Mouse (Mus musculus): ENCODE measurements at regions not wholly inside any gene's neighbourhood (a gene's known extent, or its start where the extent isn't known, plus 50 kb on each side); places are given as distances from the start of the nearest gene placed in this dataset.
A peak's percentile ranks its signal among the peaks of the same experiment; 100 is the strongest.

DNA sequence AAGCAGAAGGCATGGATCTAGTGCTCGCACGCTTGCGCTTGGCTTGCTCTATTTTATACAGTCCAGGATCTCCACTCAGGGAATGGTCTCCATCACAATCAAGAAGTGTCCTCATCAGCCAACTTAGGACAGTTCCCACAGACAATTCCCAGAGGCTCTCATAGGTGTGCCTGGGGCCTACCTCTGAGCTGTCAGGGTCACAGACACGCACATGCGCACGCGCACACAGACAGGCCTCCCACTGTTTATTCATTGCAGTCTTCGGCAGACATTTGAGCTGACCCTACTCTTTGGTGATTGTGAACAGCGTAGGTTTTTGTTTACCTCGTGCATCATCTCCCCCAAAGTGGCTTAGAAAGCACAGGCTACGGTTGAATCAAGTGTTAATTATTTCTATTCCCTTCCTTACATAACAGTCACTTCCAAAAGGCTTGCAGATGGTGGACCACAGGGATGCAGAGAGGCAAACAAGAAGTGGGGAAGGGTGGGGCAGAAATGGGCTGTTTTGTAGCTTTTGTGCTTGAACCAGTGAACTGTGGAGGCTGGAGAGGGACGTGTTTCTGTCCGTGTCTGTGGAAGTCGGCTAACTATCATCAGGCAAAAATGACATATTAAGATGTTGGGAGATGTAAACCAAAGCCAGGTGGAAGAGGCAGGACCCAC lies 53.5 kb upstream of the Smg1 start:
- Histone ChIP-seq H3K4me1 (ENCODE audit: insufficient read depth) (no peaks in the 10 kb centered on the region), H3K27me3 (ENCODE audit: insufficient read depth, low read length) (no peaks in the 10 kb centered on the region), H3K27ac (ENCODE audit: low read depth) (no peak overlapping the region), H3K9ac (replicated peaks) (no peak overlapping the region), H3K36me3 (replicated peaks; ENCODE audit: insufficient read depth, low read length) (no peaks in the 10 kb centered on the region), H3K4me2 (ENCODE audit: low read depth, low read length) (peak overlapping the region; percentile 7; the same call in 1 of the 2 replicates), H3K4me3 (ENCODE audit: low read depth, low read length) (no peak overlapping the region), H3K9me3 (ENCODE audit: low read length) (peaks cover 5% of the 10 kb centered on the region; the same call in 1 of the 2 replicates)
- 79% methylated on average over 14 of the region's 14 CpGs for WGBS (ENCODE audit: insufficient replicate concordance)
- ATAC-seq (no peak), DNase-seq (no peak)
- no peak for TF ChIP-seq EP300 (IDR thresholded peaks at IDR 0.05; ENCODE audit: low read depth)
- no peak for TF ChIP-seq CTCF (IDR thresholded peaks at IDR 0.05; ENCODE audit: low read depth)

- WGBS (ENCODE audit: insufficient replicate concordance), result 66% methylated on average over 6 of the region's 6 CpGs
- Histone ChIP-seq H3K27me3 (ENCODE audit: insufficient read depth, low read length) (no peaks in the 10 kb centered on the region), H3K4me3 (ENCODE audit: low read depth, low read length) (no peak overlapping the region), H3K4me2 (ENCODE audit: low read depth, low read length) (no peak overlapping the region), H3K27ac (ENCODE audit: low read depth) (no peak overlapping the region), H3K9me3 (ENCODE audit: low read length) (peaks cover 5% of the 10 kb centered on the region; the same call in 1 of the 2 replicates), H3K9ac (replicated peaks) (no peak overlapping the region), H3K36me3 (replicated peaks; ENCODE audit: insufficient read depth, low read length) (no peaks in the 10 kb centered on the region), H3K4me1 (ENCODE audit: insufficient read depth) (no peaks in the 10 kb centered on the region)
- ATAC-seq (no peak), DNase-seq (no peak)
- TF ChIP-seq EP300 (IDR thresholded peaks at IDR 0.05; ENCODE audit: low read depth) (no peak), CTCF (IDR thresholded peaks at IDR 0.05; ENCODE audit: low read depth) (no peak)
These were observed 52.4 kb upstream of the Smg1 start for GRCm38 (mm10) chr7:118295855-118296254.

DNA sequence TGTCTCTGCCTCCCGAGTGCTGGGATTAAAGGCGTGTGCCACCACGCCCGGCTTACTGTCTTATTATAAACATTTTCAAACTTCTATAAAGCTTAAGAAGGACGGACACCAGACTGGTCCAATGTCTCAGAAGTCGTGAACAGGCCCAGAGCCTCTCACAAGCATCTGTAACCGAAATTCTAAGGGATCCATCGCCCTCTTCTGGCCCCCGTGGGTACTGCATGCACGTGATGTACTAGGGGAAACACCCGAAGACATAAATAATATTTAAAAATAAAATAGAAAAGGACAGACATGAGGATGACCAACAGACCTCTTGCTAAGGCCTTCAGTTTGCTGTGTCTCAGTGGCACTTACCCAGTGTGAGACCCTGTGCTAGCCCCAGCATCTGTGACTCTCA lies 51.8 kb upstream of the Smg1 start:
- Histone ChIP-seq H3K4me2 (ENCODE audit: low read depth, low read length) (no peak overlapping the region), H3K9ac (replicated peaks) (no peak overlapping the region), H3K36me3 (replicated peaks; ENCODE audit: insufficient read depth, low read length) (no peaks in the 10 kb centered on the region), H3K27me3 (ENCODE audit: insufficient read depth, low read length) (no peaks in the 10 kb centered on the region), H3K9me3 (ENCODE audit: low read length) (peaks cover 5% of the 10 kb centered on the region; the same call in 1 of the 2 replicates), H3K4me3 (ENCODE audit: low read depth, low read length) (no peak overlapping the region), H3K4me1 (ENCODE audit: insufficient read depth) (no peaks in the 10 kb centered on the region), H3K27ac (ENCODE audit: low read depth) (no peak overlapping the region)
- DNase-seq, result peak; percentile 50
- TF ChIP-seq EP300 (IDR thresholded peaks at IDR 0.05; ENCODE audit: low read depth), result no peak
- TF ChIP-seq CTCF (IDR thresholded peaks at IDR 0.05; ENCODE audit: low read depth), result peak; percentile 60
- WGBS (ENCODE audit: insufficient replicate concordance), result 71% methylated on average over 11 of the region's 11 CpGs
- ATAC-seq, result no peak

DNA sequence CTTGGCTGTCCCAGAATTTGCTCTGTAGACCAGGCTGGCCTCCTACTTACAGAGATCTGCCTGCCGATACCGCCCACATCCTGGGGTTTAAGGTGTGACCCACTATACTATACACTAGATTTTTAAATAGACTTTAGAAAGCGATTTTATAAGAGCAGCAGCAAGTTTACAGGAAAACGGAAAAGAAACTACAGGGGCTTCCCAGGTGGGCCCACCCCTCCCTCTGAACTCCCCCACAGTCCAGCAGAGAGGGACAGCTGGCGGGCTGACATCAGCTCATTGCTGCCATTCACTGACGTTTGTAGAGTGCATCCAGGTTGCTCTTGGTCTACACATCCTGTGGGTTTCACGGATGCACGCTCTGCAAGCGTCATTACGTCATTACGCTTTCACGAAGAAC lies 51.2 kb upstream of the Smg1 start:
- DNase-seq, result no peak
- Histone ChIP-seq H3K27me3 (ENCODE audit: insufficient read depth, low read length) (no peaks in the 10 kb centered on the region), H3K4me1 (ENCODE audit: insufficient read depth) (no peaks in the 10 kb centered on the region), H3K4me2 (ENCODE audit: low read depth, low read length) (no peak overlapping the region), H3K9me3 (ENCODE audit: low read length) (peaks cover 5% of the 10 kb centered on the region; the same call in 1 of the 2 replicates), H3K27ac (ENCODE audit: low read depth) (no peak overlapping the region), H3K36me3 (replicated peaks; ENCODE audit: insufficient read depth, low read length) (no peaks in the 10 kb centered on the region), H3K4me3 (ENCODE audit: low read depth, low read length) (no peak overlapping the region), H3K9ac (replicated peaks) (no peak overlapping the region)
- no peak for ATAC-seq
- WGBS (ENCODE audit: insufficient replicate concordance), result 87% methylated on average over 12 of the region's 12 CpGs
- no peak for TF ChIP-seq CTCF (IDR thresholded peaks at IDR 0.05; ENCODE audit: low read depth)
- no peak for TF ChIP-seq EP300 (IDR thresholded peaks at IDR 0.05; ENCODE audit: low read depth)
